Mouse (Mus musculus) hindbrain, embryonic 12.5 days (tissue): ENCODE results near the gene Ebf1. TPM values are rescaled to one million over a fixed set of nuclear protein-coding genes. Genes with fewer than 3 reads are reported as not detected.

Experiments
- ATAC-seq: fragments of 200-750 bp; cut with Nextera tagmentation; 2 replicates; pipeline ENCODE4 v1.8.0; 2017; ENCODE audit warnings: moderate TSS enrichment; ENCODE audit not compliant: low FRiP score
- H3K27ac ChIP-seq: fragments of 300-500 bp; sonication (generic); 2 replicates; pipeline ENCODE4 v1.5.1; 2016; ENCODE audit warnings: mild to moderate bottlenecking
- H3K27me3 ChIP-seq: fragments of 300-500 bp; sonication (generic); 2 replicates; pipeline ENCODE4 v1.6.1; 2016; ENCODE audit warnings: mild to moderate bottlenecking
- H3K36me3 ChIP-seq: fragments of 300-500 bp; sonication (generic); 2 replicates; pipeline ENCODE4 v1.6.1; 2016; ENCODE audit warnings: mild to moderate bottlenecking
- H3K4me1 ChIP-seq: fragments of 300-500 bp; sonication (generic); 2 replicates; pipeline ENCODE4 v1.6.1; 2016
- H3K4me2 ChIP-seq: fragments of 300-500 bp; sonication (generic); replicated peaks from 2 replicates; pipeline ENCODE4 v1.6.1; 2016; ENCODE audit warnings: mild to moderate bottlenecking
- H3K4me3 ChIP-seq: fragments of 300-500 bp; sonication (generic); 2 replicates; pipeline ENCODE4 v1.5.1; 2016; ENCODE audit warnings: mild to moderate bottlenecking
- H3K9ac ChIP-seq: fragments of 300-500 bp; sonication (generic); 2 replicates; pipeline ENCODE4 v1.6.1; 2016; ENCODE audit warnings: mild to moderate bottlenecking, moderate library complexity
- H3K9me3 ChIP-seq: fragments of 300-500 bp; sonication (generic); replicated peaks from 2 replicates; pipeline ENCODE4 v1.6.1; 2016; ENCODE audit warnings: mild to moderate bottlenecking
- WGBS: fragments of 180-500 bp; shearing (Covaris S2); methylation state at CpG from one replicate; pipeline ENCODE4 v1.1.7; 2016; 5-methylcytosine and 5-hydroxymethylcytosine counted together
- polyA plus RNA-seq: library from polyadenylated mRNA; unstranded; fragments of >200 nt; fragmentation: Nextera tagmentation; extraction: Ambion mirVana; gene quantifications from 2 replicates; pipeline ENCODE4 v1.2.1, GENCODE M21; 2016

Gene Ebf1
- polyA plus RNA-seq, 1 experiment from 2014 or later: 111 TPM

DNA sequence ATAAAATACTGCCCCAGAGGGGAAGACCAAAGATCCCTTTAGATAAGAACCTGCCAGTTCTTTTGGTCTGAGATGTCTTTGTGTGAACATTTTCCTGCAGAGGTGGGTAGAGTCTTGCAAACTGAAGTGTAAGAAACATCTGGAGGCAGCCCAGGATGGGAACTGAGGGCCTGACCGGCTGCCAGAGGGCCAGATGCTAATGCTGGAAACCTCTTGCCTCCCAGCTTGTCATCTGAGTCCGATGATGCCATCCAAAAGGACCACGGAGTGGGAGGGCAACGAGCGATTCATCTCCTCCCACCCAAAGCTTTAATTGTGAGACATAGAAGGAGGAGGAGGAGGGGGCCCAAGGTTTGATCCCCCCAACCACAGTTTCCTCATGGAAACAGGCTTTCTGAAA is 197.7 kb downstream of the Ebf1 start:
- H3K9ac ChIP-seq: no peak overlapping the region
- no peak overlapping the region for H3K4me2 ChIP-seq
- 88% methylated on average over 5 of the region's 5 CpGs for WGBS
- H3K9me3 ChIP-seq: no peaks in the 10 kb centered on the region
- no peak for ATAC-seq
- H3K4me3 ChIP-seq: no peak overlapping the region
- H3K27me3 ChIP-seq: no peaks in the 10 kb centered on the region
- H3K27ac ChIP-seq: no peak overlapping the region
- 0 out of 2 replicates have a peak, but pooled peaks cover 5% of the 10 kb centered on the region for H3K4me1 ChIP-seq
- H3K36me3 ChIP-seq: no peaks in the 10 kb centered on the region

GRCm38 (mm10) chr11:44815991-44816390 is 198.9 kb downstream of the Ebf1 start:
- Histone ChIP-seq H3K36me3 (no peaks in the 10 kb centered on the region), H3K27ac (no peak overlapping the region), H3K9me3 (no peaks in the 10 kb centered on the region), H3K4me1 (peaks cover 10% of the 10 kb centered on the region), H3K4me3 (no peak overlapping the region), H3K4me2 (no peak overlapping the region), H3K27me3 (no peaks in the 10 kb centered on the region), H3K9ac (no peak overlapping the region)
- ATAC-seq: no peak
- 75% methylated on average over 4 of the region's 4 CpGs for WGBS

DNA sequence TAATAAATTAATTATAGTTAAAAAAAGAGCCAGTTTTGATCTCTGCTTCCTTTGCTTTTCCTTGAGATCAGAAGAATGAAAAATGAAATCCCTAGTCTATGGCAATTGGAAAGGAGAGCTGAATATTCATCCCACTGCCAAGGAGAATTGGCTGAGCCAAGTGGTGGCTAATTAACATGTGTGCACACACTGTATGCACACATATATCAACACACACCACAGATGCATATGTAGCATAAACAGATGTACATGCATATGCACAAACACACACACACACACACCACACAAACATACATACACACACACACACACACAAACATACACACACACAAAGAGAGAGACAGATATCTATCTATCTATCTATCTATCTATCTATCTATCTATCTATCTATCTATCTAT is 205.2 kb downstream of the Ebf1 start:
- Histone ChIP-seq H3K9ac (no peak overlapping the region), H3K9me3 (no peaks in the 10 kb centered on the region), H3K4me2 (no peak overlapping the region), H3K27me3 (no peaks in the 10 kb centered on the region), H3K4me1 (peaks cover 7% of the 10 kb centered on the region), H3K36me3 (no peaks in the 10 kb centered on the region), H3K4me3 (no peak overlapping the region), H3K27ac (no peak overlapping the region)
- ATAC-seq: no peak

DNA sequence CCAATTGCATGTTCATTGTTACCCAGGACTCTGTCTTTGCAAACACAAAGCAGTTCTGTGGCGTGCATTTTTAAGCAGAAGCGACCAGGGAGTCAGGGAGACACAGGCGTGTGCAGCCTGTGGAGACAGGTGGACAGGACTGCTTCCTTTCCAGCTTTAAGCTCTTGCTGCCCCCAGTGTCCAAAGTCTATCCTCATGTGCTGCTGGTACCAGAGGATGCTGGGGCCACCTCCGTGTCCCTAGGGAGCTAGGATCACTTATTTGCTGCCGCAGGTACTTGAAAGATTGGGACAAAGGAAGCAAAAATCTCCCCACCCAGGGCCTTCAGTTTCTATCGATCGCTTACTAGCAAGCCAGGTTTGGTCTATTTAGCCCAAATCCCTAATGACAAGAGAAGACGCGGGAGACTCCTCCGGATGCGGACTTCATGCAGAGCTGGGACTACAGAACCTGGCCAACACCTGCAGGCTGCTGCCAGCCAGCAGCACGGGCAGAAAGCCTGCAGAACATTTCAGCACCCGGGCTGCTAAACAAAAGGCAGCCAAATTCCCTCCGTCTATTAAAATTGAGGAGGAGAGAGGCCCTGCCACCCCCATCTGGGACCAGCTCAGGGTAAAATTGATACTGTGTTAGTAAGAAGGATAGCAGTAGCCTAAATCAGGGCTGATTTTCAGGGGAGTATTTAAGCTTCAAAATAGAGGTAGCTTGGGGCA is 215.3 kb downstream of the Ebf1 start:
- Histone ChIP-seq H3K27me3 (no peaks in the 10 kb centered on the region), H3K4me1 (peaks cover 41% of the 10 kb centered on the region), H3K9me3 (no peaks in the 10 kb centered on the region), H3K36me3 (no peaks in the 10 kb centered on the region), H3K4me2 (peak overlapping the region; percentile 43), H3K27ac (peak overlapping the region; percentile 87), H3K4me3 (peak overlapping the region; percentile 2; the same call in 1 of the 2 replicates), H3K9ac (peak overlapping the region; percentile 44)
- peak; percentile 35 for ATAC-seq
- 4% methylated on average over 14 of the region's 14 CpGs for WGBS

DNA sequence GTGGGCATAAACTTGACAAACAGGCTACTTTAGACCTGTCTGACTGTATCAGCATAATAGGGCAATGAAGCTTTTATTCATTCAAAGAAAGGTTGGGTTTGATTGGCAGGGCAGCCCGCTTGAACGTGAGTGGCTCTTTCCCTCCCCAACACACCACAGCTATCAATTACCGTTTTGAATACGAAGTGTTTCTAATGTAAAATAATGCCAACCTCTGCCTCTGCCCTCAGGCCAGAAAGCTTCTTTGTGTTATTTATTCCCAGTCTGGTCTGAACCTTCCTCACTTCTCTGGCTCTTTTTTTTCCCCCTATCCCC is 215.8 kb downstream of the Ebf1 start:
- peak overlapping the region; percentile 44; the same call in 1 of the 2 replicates for H3K9ac ChIP-seq
- no peaks in the 10 kb centered on the region for H3K27me3 ChIP-seq
- no peaks in the 10 kb centered on the region for H3K9me3 ChIP-seq
- H3K4me2 ChIP-seq: peak overlapping the region; percentile 43
- peak overlapping the region; percentile 87 for H3K27ac ChIP-seq
- H3K4me1 ChIP-seq: peaks cover 44% of the 10 kb centered on the region
- ATAC-seq: peak; percentile 77
- no peaks in the 10 kb centered on the region for H3K36me3 ChIP-seq
- H3K4me3 ChIP-seq: peak overlapping the region; percentile 3; the same call in 1 of the 2 replicates
- 2% methylated on average over 4 of the region's 4 CpGs for WGBS

GRCm38 (mm10) chr11:44833351-44833996 is 216.4 kb downstream of the Ebf1 start:
- ATAC-seq: 0 out of 2 replicates have a peak, but pooled peaks have one; percentile 36
- Histone ChIP-seq H3K9me3 (no peaks in the 10 kb centered on the region), H3K4me3 (peak overlapping the region; percentile 3; the same call in 1 of the 2 replicates), H3K4me2 (peak overlapping the region; percentile 43), H3K36me3 (no peaks in the 10 kb centered on the region), H3K9ac (peak overlapping the region; percentile 44; the same call in 1 of the 2 replicates), H3K27me3 (no peaks in the 10 kb centered on the region), H3K27ac (peak overlapping the region; percentile 87), H3K4me1 (peaks cover 48% of the 10 kb centered on the region)
- WGBS: 18% methylated on average over 18 of the region's 18 CpGs

DNA sequence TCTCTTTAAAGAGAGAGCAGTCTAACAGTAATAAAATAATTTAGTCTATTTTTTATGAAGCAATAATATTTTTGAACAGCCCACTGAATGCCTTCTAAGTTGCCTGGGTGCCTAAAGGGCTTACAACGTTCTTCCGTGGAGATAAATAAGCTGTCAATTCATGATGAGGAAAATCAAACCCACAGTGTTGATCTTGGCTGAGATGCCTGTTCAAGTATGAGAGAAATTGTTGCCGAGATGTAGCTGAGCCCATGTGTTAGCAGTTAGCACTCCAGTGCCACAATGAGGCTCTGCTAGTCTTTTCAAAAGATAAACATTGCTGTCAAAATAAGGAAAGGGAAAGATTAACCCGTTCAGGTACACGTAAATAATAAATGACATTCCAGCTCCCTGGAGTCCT is 218.0 kb downstream of the Ebf1 start:
- 51% methylated on average over 5 of the region's 5 CpGs for WGBS
- Histone ChIP-seq H3K4me3 (no peak overlapping the region), H3K9ac (no peak overlapping the region), H3K27ac (no peak overlapping the region), H3K4me2 (no peak overlapping the region), H3K27me3 (no peaks in the 10 kb centered on the region), H3K4me1 (peaks cover 50% of the 10 kb centered on the region), H3K36me3 (no peaks in the 10 kb centered on the region), H3K9me3 (no peaks in the 10 kb centered on the region)
- ATAC-seq: no peak

DNA sequence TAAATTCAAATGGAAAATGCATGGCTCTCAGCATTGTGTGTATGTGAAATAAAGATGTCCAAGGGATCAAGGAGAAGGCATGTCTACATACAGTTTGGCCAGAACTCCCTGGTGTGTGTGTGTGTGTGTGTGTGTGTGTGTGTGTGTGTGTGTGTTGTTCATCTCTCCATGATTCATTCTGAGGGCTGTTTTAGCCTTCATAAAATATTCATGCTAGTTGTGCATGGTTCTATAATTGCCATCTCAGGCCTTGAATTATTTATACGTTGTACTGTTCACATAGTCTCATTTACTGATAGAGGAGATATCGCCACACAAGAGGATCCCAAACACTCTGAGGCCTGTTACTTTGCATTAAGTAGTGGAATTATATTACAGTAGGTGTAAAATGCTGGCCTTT is 220.5 kb downstream of the Ebf1 start:
- WGBS: 41% methylated on average over 2 of the region's 2 CpGs
- H3K36me3 ChIP-seq: no peaks in the 10 kb centered on the region
- 0 out of 2 replicates have a peak overlapping the region, but pooled peaks have one; percentile 8 for H3K27ac ChIP-seq
- H3K4me1 ChIP-seq: peaks cover 52% of the 10 kb centered on the region
- H3K9ac ChIP-seq: no peak overlapping the region
- ATAC-seq: peak; percentile 51
- no peaks in the 10 kb centered on the region for H3K9me3 ChIP-seq
- no peaks in the 10 kb centered on the region for H3K27me3 ChIP-seq
- H3K4me3 ChIP-seq: no peak overlapping the region
- H3K4me2 ChIP-seq: no peak overlapping the region

GRCm38 (mm10) chr11:44841127-44842056 is 224.3 kb downstream of the Ebf1 start:
- Histone ChIP-seq H3K9me3 (no peaks in the 10 kb centered on the region), H3K4me3 (no peak overlapping the region), H3K4me2 (no peak overlapping the region), H3K27ac (peak overlapping the region; percentile 70), H3K27me3 (no peaks in the 10 kb centered on the region), H3K9ac (no peak overlapping the region), H3K36me3 (no peaks in the 10 kb centered on the region), H3K4me1 (peaks cover 39% of the 10 kb centered on the region)
- ATAC-seq: peak; percentile 81
- WGBS: 34% methylated on average over 14 of the region's 14 CpGs

GRCm38 (mm10) chr11:44851874-44852273 is 234.8 kb downstream of the Ebf1 start:
- 87% methylated on average over 3 of the region's 3 CpGs for WGBS
- no peak for ATAC-seq

GRCm38 (mm10) chr11:44852921-44853320 is 235.8 kb downstream of the Ebf1 start:
- no peaks in the 10 kb centered on the region for H3K9me3 ChIP-seq
- WGBS: 87% methylated on average over 10 of the region's 10 CpGs
- H3K9ac ChIP-seq: no peak overlapping the region

More at GRCm38 (mm10) chr11:44851874-44852273, 234.8 kb downstream of the Ebf1 start:
- Histone ChIP-seq H3K4me3 (no peak overlapping the region), H3K36me3 (no peaks in the 10 kb centered on the region), H3K27me3 (no peaks in the 10 kb centered on the region), H3K4me2 (no peak overlapping the region), H3K27ac (no peak overlapping the region), H3K9ac (no peak overlapping the region), H3K9me3 (no peaks in the 10 kb centered on the region), H3K4me1 (peaks cover 3% of the 10 kb centered on the region; the same call in 1 of the 2 replicates)

GRCm38 (mm10) chr11:44854496-44854895 is 237.4 kb downstream of the Ebf1 start:
- H3K4me2 ChIP-seq: no peak overlapping the region
- no peak overlapping the region for H3K4me3 ChIP-seq
- no peaks in the 10 kb centered on the region for H3K9me3 ChIP-seq
- 90% methylated on average over 7 of the region's 7 CpGs for WGBS
- no peak overlapping the region for H3K27ac ChIP-seq
- no peaks in the 10 kb centered on the region for H3K36me3 ChIP-seq
- H3K27me3 ChIP-seq: no peaks in the 10 kb centered on the region
- no peak overlapping the region for H3K9ac ChIP-seq
- H3K4me1 ChIP-seq: no peaks in the 10 kb centered on the region; the same call in 1 of the 2 replicates
- no peak for ATAC-seq

More at GRCm38 (mm10) chr11:44852921-44853320, 235.8 kb downstream of the Ebf1 start:
- no peak overlapping the region for H3K4me2 ChIP-seq
- peaks cover 3% of the 10 kb centered on the region; the same call in 1 of the 2 replicates for H3K4me1 ChIP-seq
- H3K27ac ChIP-seq: no peak overlapping the region
- H3K27me3 ChIP-seq: no peaks in the 10 kb centered on the region
- H3K36me3 ChIP-seq: no peaks in the 10 kb centered on the region
- no peak overlapping the region for H3K4me3 ChIP-seq
- ATAC-seq: no peak
